Mouse (Mus musculus): Measurements from ENCODE around the gene Itpa. TPM values are rescaled to one million over a fixed set of nuclear protein-coding genes. Genes with fewer than 3 reads are reported as not detected.
A peak's percentile ranks its signal among the peaks of the same experiment; 100 is the strongest.

The Itpa gene
- polyA plus RNA-seq, 1 experiment from 2014 or later = 84.1 TPM

GRCm38 (mm10) chr2:130657541-130657940 is 9.9 kb upstream of the Itpa start:
- H3K36me3 ChIP-seq = peaks cover 96% of the 10 kb centered on the region
- no peak overlapping the region for H3K27ac ChIP-seq (ENCODE audit: poor library complexity, severe bottlenecking)
- 82% methylated on average over 6 of the region's 6 CpGs for WGBS
- no peak overlapping the region for H3K4me2 ChIP-seq
- ATAC-seq (ENCODE audit: insufficient number of reproducible peaks, low FRiP score) = no peak
- H3K27me3 ChIP-seq (replicated peaks) = no peaks in the 10 kb centered on the region
- no peak overlapping the region for H3K9ac ChIP-seq
- H3K9me3 ChIP-seq (replicated peaks) = no peaks in the 10 kb centered on the region
- H3K4me1 ChIP-seq (replicated peaks) = no peaks in the 10 kb centered on the region
- no peak overlapping the region for H3K4me3 ChIP-seq

GRCm38 (mm10) chr2:130658530-130658929 is 8.9 kb upstream of the Itpa start:
- Histone ChIP-seq H3K36me3 (peaks cover 88% of the 10 kb centered on the region), H3K9ac (no peak overlapping the region), H3K4me2 (no peak overlapping the region), H3K4me3 (no peak overlapping the region), H3K27me3 (replicated peaks) (no peaks in the 10 kb centered on the region), H3K4me1 (replicated peaks) (peaks cover 6% of the 10 kb centered on the region), H3K9me3 (replicated peaks) (no peaks in the 10 kb centered on the region), H3K27ac (ENCODE audit: poor library complexity, severe bottlenecking) (no peak overlapping the region)
- WGBS = 95% methylated on average over 10 of the region's 10 CpGs
- ATAC-seq (ENCODE audit: insufficient number of reproducible peaks, low FRiP score) = no peak

GRCm38 (mm10) chr2:130663342-130663741 is 4.1 kb upstream of the Itpa start:
- H3K27ac ChIP-seq (ENCODE audit: poor library complexity, severe bottlenecking) = no peak overlapping the region
- ATAC-seq (ENCODE audit: insufficient number of reproducible peaks, low FRiP score) = no peak
- H3K27me3 ChIP-seq (replicated peaks) = no peaks in the 10 kb centered on the region

GRCm38 (mm10) chr2:130664102-130664701 is 3.2 kb upstream of the Itpa start, which contains the start of gene Ddrgk1:
TSS of gene Ddrgk1 (minus strand) at chr2:130664659.
- peaks cover 33% of the 10 kb centered on the region for H3K36me3 ChIP-seq
- H3K27me3 ChIP-seq (replicated peaks) = no peaks in the 10 kb centered on the region
- peaks cover 23% of the 10 kb centered on the region for H3K4me1 ChIP-seq (replicated peaks)
- peak within 1 kb of the TSS; percentile 98 for H3K27ac ChIP-seq (ENCODE audit: poor library complexity, severe bottlenecking)
- H3K4me3 ChIP-seq = peak within 1 kb of the TSS; percentile 60
- H3K4me2 ChIP-seq = peak within 1 kb of the TSS; percentile 69
- peak; percentile 96 for ATAC-seq (ENCODE audit: insufficient number of reproducible peaks, low FRiP score)
- peak within 1 kb of the TSS; percentile 81 for H3K9ac ChIP-seq
- WGBS = under 1% methylated on average over 40 of the region's 40 CpGs
- no peaks in the 10 kb centered on the region for H3K9me3 ChIP-seq (replicated peaks)

More at GRCm38 (mm10) chr2:130663342-130663741, 4.1 kb upstream of the Itpa start:
- 86% methylated on average over 11 of the region's 11 CpGs for WGBS
- H3K36me3 ChIP-seq = peaks cover 41% of the 10 kb centered on the region
- peak overlapping the region; percentile 81 for H3K9ac ChIP-seq
- H3K9me3 ChIP-seq (replicated peaks) = no peaks in the 10 kb centered on the region
- peaks cover 21% of the 10 kb centered on the region for H3K4me1 ChIP-seq (replicated peaks)
- peak overlapping the region; percentile 69 for H3K4me2 ChIP-seq
- H3K4me3 ChIP-seq = peak overlapping the region; percentile 60

- WGBS = 77% methylated on average over 10 of the region's 10 CpGs
- H3K9me3 ChIP-seq (replicated peaks) = no peaks in the 10 kb centered on the region
- H3K4me3 ChIP-seq = no peak overlapping the region
- H3K4me2 ChIP-seq = no peak overlapping the region
- no peak overlapping the region for H3K27ac ChIP-seq (ENCODE audit: poor library complexity, severe bottlenecking)
- H3K27me3 ChIP-seq (replicated peaks) = no peaks in the 10 kb centered on the region
- no peak overlapping the region for H3K9ac ChIP-seq
- H3K36me3 ChIP-seq = peaks cover 96% of the 10 kb centered on the region
- no peaks in the 10 kb centered on the region for H3K4me1 ChIP-seq (replicated peaks)
- no peak for ATAC-seq (ENCODE audit: insufficient number of reproducible peaks, low FRiP score)
Measured at GRCm38 (mm10) chr2:130677211-130677610, 9.8 kb downstream of the Itpa start.

GRCm38 (mm10) chr2:130679154-130679553 is 11.7 kb downstream of the Itpa start:
- Histone ChIP-seq H3K4me1 (replicated peaks) (no peaks in the 10 kb centered on the region), H3K27me3 (replicated peaks) (no peaks in the 10 kb centered on the region), H3K9ac (no peak overlapping the region), H3K9me3 (replicated peaks) (no peaks in the 10 kb centered on the region), H3K4me3 (no peak overlapping the region), H3K36me3 (peaks cover 92% of the 10 kb centered on the region), H3K4me2 (no peak overlapping the region), H3K27ac (ENCODE audit: poor library complexity, severe bottlenecking) (no peak overlapping the region)
- 93% methylated on average over 12 of the region's 12 CpGs for WGBS
- ATAC-seq (ENCODE audit: insufficient number of reproducible peaks, low FRiP score) = no peak

GRCm38 (mm10) chr2:130679899-130680298 is 12.5 kb downstream of the Itpa start:
- Histone ChIP-seq H3K4me2 (no peak overlapping the region), H3K9ac (no peak overlapping the region), H3K27me3 (replicated peaks) (no peaks in the 10 kb centered on the region), H3K4me1 (replicated peaks) (no peaks in the 10 kb centered on the region), H3K9me3 (replicated peaks) (no peaks in the 10 kb centered on the region), H3K4me3 (no peak overlapping the region), H3K36me3 (peaks cover 87% of the 10 kb centered on the region), H3K27ac (ENCODE audit: poor library complexity, severe bottlenecking) (no peak overlapping the region)
- ATAC-seq (ENCODE audit: insufficient number of reproducible peaks, low FRiP score) = no peak
- 90% methylated on average over 6 of the region's 6 CpGs for WGBS

GRCm38 (mm10) chr2:130681531-130681930 is 14.1 kb downstream of the Itpa start:
- Histone ChIP-seq H3K4me3 (no peak overlapping the region), H3K9ac (no peak overlapping the region), H3K27ac (ENCODE audit: poor library complexity, severe bottlenecking) (no peak overlapping the region), H3K4me2 (no peak overlapping the region), H3K9me3 (replicated peaks) (no peaks in the 10 kb centered on the region), H3K27me3 (replicated peaks) (no peaks in the 10 kb centered on the region), H3K36me3 (peaks cover 76% of the 10 kb centered on the region), H3K4me1 (replicated peaks) (no peaks in the 10 kb centered on the region)
- 85% methylated on average over 3 of the region's 3 CpGs for WGBS
- ATAC-seq (ENCODE audit: insufficient number of reproducible peaks, low FRiP score) = no peak

GRCm38 (mm10) chr2:130685426-130685825 is 18.0 kb downstream of the Itpa start:
- H3K4me1 ChIP-seq (replicated peaks) = no peaks in the 10 kb centered on the region
- no peak overlapping the region for H3K4me3 ChIP-seq
- no peaks in the 10 kb centered on the region for H3K9me3 ChIP-seq (replicated peaks)
- no peak overlapping the region for H3K4me2 ChIP-seq
- 84% methylated on average over 9 of the region's 9 CpGs for WGBS
- ATAC-seq (ENCODE audit: insufficient number of reproducible peaks, low FRiP score) = no peak
- no peak overlapping the region for H3K9ac ChIP-seq
- no peaks in the 10 kb centered on the region for H3K27me3 ChIP-seq (replicated peaks)
- H3K27ac ChIP-seq (ENCODE audit: poor library complexity, severe bottlenecking) = no peak overlapping the region
- H3K36me3 ChIP-seq = peaks cover 38% of the 10 kb centered on the region

GRCm38 (mm10) chr2:130689011-130689410 is 21.6 kb downstream of the Itpa start:
- no peak for ATAC-seq (ENCODE audit: insufficient number of reproducible peaks, low FRiP score)
- Histone ChIP-seq H3K4me3 (no peak overlapping the region), H3K4me1 (replicated peaks) (no peaks in the 10 kb centered on the region), H3K27me3 (replicated peaks) (peaks cover 6% of the 10 kb centered on the region; the same call in 1 of the 2 replicates), H3K4me2 (no peak overlapping the region), H3K36me3 (peaks cover 9% of the 10 kb centered on the region), H3K9me3 (replicated peaks) (no peaks in the 10 kb centered on the region), H3K9ac (no peak overlapping the region), H3K27ac (ENCODE audit: poor library complexity, severe bottlenecking) (no peak overlapping the region)
- WGBS = 52% methylated on average over 2 of the region's 2 CpGs

GRCm38 (mm10) chr2:130693563-130693962 is 26.2 kb downstream of the Itpa start:
- Histone ChIP-seq H3K27ac (ENCODE audit: poor library complexity, severe bottlenecking) (no peak overlapping the region), H3K4me1 (replicated peaks) (peaks cover 16% of the 10 kb centered on the region), H3K4me3 (no peak overlapping the region), H3K9ac (no peak overlapping the region), H3K9me3 (replicated peaks) (no peaks in the 10 kb centered on the region), H3K27me3 (replicated peaks) (peaks cover 52% of the 10 kb centered on the region), H3K4me2 (no peak overlapping the region), H3K36me3 (no peaks in the 10 kb centered on the region)
- 32% methylated on average over 3 of the region's 3 CpGs for WGBS
- no peak for ATAC-seq (ENCODE audit: insufficient number of reproducible peaks, low FRiP score)

- Histone ChIP-seq H3K36me3 (no peaks in the 10 kb centered on the region), H3K4me1 (replicated peaks) (peaks cover 16% of the 10 kb centered on the region), H3K27me3 (replicated peaks) (peaks cover 70% of the 10 kb centered on the region), H3K4me2 (peak overlapping the region; percentile 99), H3K4me3 (peak overlapping the region; percentile 63), H3K27ac (ENCODE audit: poor library complexity, severe bottlenecking) (no peak overlapping the region), H3K9ac (peak overlapping the region; percentile 61), H3K9me3 (replicated peaks) (no peaks in the 10 kb centered on the region)
- ATAC-seq (ENCODE audit: insufficient number of reproducible peaks, low FRiP score) = no peak
- 2% methylated on average over 31 of the region's 31 CpGs for WGBS
Measured at GRCm38 (mm10) chr2:130696700-130697152, 29.3 kb downstream of the Itpa start.
